Mouse (Mus musculus) forebrain, embryonic 11.5 days (tissue): ENCODE data around the gene Marc1. TPM values are rescaled to one million over a fixed set of nuclear protein-coding genes. Genes with fewer than 3 reads are reported as not detected.

ENCODE experiments used
- ATAC-seq: fragments of 200-750 bp; cut with Nextera tagmentation; replicated peaks from 2 replicates; pipeline ENCODE4 v1.8.0; 2017; ENCODE audit warnings: moderate TSS enrichment; ENCODE audit not compliant: low FRiP score
- DNase-seq: peaks from one replicate; pipeline ENCODE4 v3.0.0-alpha.2; 2017; ENCODE audit warnings: low spot score
- H3K27ac ChIP-seq: fragments of 300-500 bp; sonication (generic); 2 replicates; pipeline ENCODE4 v1.5.1; 2014; ENCODE audit warnings: low read depth, low read length
- H3K27me3 ChIP-seq: fragments of 300-500 bp; sonication (generic); 2 replicates; pipeline ENCODE4 v1.6.1; 2014; ENCODE audit warnings: mild to moderate bottlenecking, low read length, mixed read lengths; ENCODE audit not compliant: control insufficient read depth, insufficient read depth
- H3K36me3 ChIP-seq: fragments of 300-500 bp; sonication (generic); 2 replicates; pipeline ENCODE4 v1.6.1; 2014; ENCODE audit warnings: mild to moderate bottlenecking, low read length, moderate library complexity, mixed read lengths; ENCODE audit not compliant: control insufficient read depth, insufficient read depth
- H3K4me1 ChIP-seq: fragments of 300-500 bp; sonication (generic); replicated peaks from 2 replicates; pipeline ENCODE4 v1.6.1; 2014; ENCODE audit warnings: low read length, mixed read lengths; ENCODE audit not compliant: control insufficient read depth, insufficient read depth
- H3K4me2 ChIP-seq: fragments of 300-500 bp; sonication (generic); 2 replicates; pipeline ENCODE4 v1.6.1; 2014; ENCODE audit warnings: low read depth, mild to moderate bottlenecking, low read length, moderate library complexity, mixed read lengths; ENCODE audit not compliant: severe bottlenecking
- H3K4me3 ChIP-seq: fragments of 300-500 bp; sonication (generic); 2 replicates; pipeline ENCODE4 v1.5.1; 2014; ENCODE audit warnings: low read depth, low read length
- H3K9ac ChIP-seq: fragments of 300-500 bp; sonication (generic); 2 replicates; pipeline ENCODE4 v1.6.1; 2014; ENCODE audit warnings: low read length
- H3K9me3 ChIP-seq: fragments of 300-500 bp; sonication (generic); 2 replicates; pipeline ENCODE4 v1.6.1; 2016; ENCODE audit warnings: low read length, mixed read lengths; ENCODE audit not compliant: control insufficient read depth
- WGBS: fragments of 180-500 bp; shearing (Covaris S2); extraction: QIAGEN DNeasy Blood & Tissue Kit; methylation state at CpG from one replicate; pipeline ENCODE4 v1.1.7; 2014; 5-methylcytosine and 5-hydroxymethylcytosine counted together
- polyA plus RNA-seq: library from polyadenylated mRNA; unstranded; fragments of >200 nt; fragmentation: Nextera tagmentation; extraction: Ambion mirVana; gene quantifications from 2 replicates; pipeline ENCODE4 v1.2.1, GENCODE M21; 2014

The Marc1 gene
- polyA plus RNA-seq, 1 experiment from 2014 or later, result 0.15 TPM

DNA sequence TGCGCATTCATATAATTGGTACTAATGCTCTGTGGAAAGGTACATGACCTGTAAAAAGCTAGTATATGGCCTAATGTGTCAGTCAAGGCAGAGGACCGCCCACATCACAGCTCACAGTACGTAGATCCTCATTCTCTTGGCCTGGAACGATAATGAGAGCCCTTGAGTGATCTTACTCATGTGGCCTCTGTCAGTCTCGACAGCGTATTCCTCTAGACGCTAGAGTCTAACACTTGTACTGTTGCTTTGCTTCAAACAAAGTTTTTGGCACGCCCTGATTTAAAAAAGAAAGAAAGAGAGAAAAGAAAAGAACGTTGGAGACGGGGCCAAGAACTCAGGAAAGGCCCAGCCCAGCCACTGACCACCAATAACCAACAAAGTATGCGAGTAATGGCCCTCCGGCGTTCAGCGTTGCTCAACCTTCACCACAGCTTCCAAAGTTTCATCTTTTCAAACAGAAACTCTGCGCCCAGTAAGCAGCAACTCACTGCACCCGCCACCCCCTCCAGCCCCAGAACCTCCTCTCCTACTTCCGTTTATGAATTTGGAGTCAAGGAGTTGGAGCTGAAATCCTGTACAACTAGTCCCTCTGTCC, 2.6 kb downstream of the Marc1 start:
- Histone ChIP-seq H3K9ac (no peak overlapping the region), H3K27me3 (peaks cover 6% of the 10 kb centered on the region), H3K27ac (no peak overlapping the region), H3K4me3 (no peak overlapping the region), H3K4me1 (peaks cover 8% of the 10 kb centered on the region; the same call in 1 of the 2 replicates), H3K4me2 (no peak overlapping the region), H3K9me3 (no peaks in the 10 kb centered on the region), H3K36me3 (no peaks in the 10 kb centered on the region)
- DNase-seq (no peak), ATAC-seq (no peak)
- WGBS, result 90% methylated on average over 17 of the region's 17 CpGs

DNA sequence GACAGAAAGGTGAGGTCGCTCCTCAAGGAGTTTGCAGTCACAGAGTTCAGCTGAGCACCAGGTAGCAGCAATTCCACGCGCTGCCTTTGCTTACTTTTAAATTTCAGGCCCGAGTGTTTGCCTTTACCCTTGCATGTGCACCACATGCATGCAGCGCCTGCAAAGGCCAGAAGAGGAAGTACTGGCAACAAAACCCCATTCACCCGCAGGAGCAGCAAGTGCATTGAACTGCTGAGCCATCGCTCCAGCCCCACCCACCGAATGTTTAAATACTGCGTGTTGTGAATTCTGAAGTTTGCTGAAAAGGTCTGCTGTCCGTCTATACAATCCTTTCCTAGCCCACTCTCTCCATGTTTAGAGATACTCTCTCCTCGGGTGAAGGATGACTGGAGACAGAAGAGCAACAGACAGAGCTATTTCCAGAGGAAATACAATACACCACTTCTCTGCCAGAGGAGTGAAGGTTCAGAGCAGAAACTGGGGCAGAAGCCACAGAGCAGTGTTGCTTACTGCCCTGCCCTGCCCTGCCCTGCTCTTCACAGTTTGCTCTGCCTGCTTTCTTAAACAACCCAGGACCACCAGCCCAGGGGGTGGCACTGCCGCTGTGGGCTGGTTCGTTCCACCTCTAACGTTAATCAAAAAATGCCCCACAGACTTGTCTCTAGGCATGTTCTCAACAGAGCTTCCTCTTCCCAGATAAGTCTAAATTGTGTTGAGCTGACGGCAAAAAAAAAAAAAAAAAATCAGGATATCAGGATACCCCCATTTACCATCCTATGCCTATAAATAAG, 3.3 kb downstream of the Marc1 start:
- no peak overlapping the region for H3K27ac ChIP-seq

DNA sequence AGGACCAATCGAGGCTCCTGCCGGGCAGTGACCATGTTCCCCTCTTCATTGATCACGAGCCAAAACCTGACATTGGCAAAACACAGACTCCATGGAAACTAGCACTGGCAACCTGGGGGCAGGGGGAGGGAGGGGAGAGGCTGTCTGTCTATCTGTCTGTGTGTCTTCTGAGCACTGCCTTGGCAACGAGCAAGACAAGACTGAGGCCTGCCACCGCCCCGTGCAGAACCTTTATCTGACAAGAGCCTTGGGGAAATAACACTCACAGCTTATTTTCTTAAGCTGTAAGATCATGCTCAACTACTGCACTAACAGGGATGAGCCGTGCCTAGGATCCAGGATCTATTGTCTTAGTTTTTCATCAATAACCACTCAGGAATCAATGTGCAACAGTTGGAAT, 4.0 kb downstream of the Marc1 start:
- ATAC-seq, result no peak
- WGBS, result 83% methylated on average over 7 of the region's 7 CpGs
- Histone ChIP-seq H3K4me1 (peaks cover 8% of the 10 kb centered on the region; the same call in 1 of the 2 replicates), H3K27ac (no peak overlapping the region), H3K27me3 (peaks cover 6% of the 10 kb centered on the region), H3K4me2 (no peak overlapping the region), H3K9ac (no peak overlapping the region), H3K9me3 (no peaks in the 10 kb centered on the region), H3K36me3 (no peaks in the 10 kb centered on the region), H3K4me3 (no peak overlapping the region)
- no peak for DNase-seq

More for the DNA sequence above, 3.3 kb downstream of the Marc1 start:
- 78% methylated on average over 15 of the region's 15 CpGs for WGBS
- H3K4me3 ChIP-seq, result no peak overlapping the region
- H3K4me2 ChIP-seq, result no peak overlapping the region
- DNase-seq (no peak), ATAC-seq (no peak)
- H3K4me1 ChIP-seq, result peaks cover 8% of the 10 kb centered on the region; the same call in 1 of the 2 replicates
- no peaks in the 10 kb centered on the region for H3K9me3 ChIP-seq
- peaks cover 6% of the 10 kb centered on the region for H3K27me3 ChIP-seq
- H3K36me3 ChIP-seq, result no peaks in the 10 kb centered on the region
- no peak overlapping the region for H3K9ac ChIP-seq

DNA sequence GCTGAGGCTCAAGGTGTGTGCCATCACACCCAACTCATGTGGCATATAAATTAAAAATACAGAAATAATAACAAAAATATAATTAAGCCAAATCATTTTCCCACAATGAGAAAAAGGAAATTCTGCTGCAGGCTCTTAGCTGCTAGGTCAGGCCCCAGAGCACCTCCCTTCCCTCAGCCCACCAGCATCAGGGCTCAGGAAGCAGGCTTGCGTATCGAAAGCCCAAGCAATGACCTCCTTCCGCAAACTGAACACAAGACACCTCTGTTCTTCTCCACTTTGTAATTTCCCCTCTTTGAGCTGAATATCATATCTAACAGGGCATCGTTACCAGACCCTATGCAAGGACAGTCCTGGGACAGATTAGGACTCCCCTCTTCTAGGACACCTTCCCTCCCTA, 5.4 kb downstream of the Marc1 start:
- no peak overlapping the region for H3K4me3 ChIP-seq
- WGBS, result 94% methylated on average over 4 of the region's 4 CpGs
- no peak for DNase-seq
- ATAC-seq, result no peak
- peaks cover 3% of the 10 kb centered on the region for H3K27me3 ChIP-seq
- H3K4me2 ChIP-seq, result no peak overlapping the region
- no peaks in the 10 kb centered on the region; the same call in 1 of the 2 replicates for H3K9me3 ChIP-seq
- no peak overlapping the region for H3K9ac ChIP-seq
- no peak overlapping the region for H3K27ac ChIP-seq
- H3K4me1 ChIP-seq, result peaks cover 3% of the 10 kb centered on the region; the same call in 1 of the 2 replicates
- no peaks in the 10 kb centered on the region for H3K36me3 ChIP-seq

DNA sequence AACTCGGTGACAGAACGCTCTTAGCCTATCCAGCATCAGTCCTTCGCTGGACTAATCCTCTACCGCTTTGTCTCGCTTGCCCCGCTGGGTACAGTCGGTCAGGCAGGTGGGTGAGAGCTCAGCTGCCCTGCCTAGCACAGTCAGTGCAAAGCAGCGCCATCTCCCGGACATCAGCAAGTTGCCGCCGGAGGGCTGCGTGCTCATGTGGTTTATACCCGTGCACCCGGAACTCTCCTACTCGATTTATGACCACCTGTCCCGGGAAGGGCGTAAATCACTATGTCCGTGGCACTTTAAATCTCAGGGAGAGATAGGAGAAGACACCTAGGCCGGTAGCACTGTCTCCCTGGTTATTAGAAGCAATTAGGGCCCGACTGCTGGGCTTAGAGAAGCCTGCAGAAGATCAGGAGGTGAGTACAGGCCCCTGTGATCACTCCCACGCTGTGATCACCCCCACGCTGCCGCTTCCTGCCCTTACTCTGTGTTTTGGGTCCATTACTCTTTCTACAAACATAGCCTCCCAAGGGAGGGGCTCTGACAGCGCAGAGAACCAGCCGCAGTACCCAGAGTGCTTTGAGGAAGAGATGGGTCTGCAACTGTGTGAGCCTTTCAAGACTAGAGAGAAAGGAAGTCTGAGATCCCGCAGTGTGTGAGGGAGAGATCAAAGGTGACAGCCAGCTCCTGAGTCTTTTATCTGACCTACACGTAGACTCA, 17.8 kb downstream of the Marc1 start:
- Histone ChIP-seq H3K9me3 (no peaks in the 10 kb centered on the region), H3K9ac (no peak overlapping the region), H3K4me2 (no peak overlapping the region), H3K27me3 (no peaks in the 10 kb centered on the region), H3K27ac (no peak overlapping the region), H3K4me1 (no peaks in the 10 kb centered on the region), H3K36me3 (no peaks in the 10 kb centered on the region), H3K4me3 (no peak overlapping the region)
- peak; percentile 72 for DNase-seq
- ATAC-seq, result peak; percentile 70; the same call in 1 of the 2 replicates
- WGBS, result 24% methylated on average over 27 of the region's 27 CpGs

DNA sequence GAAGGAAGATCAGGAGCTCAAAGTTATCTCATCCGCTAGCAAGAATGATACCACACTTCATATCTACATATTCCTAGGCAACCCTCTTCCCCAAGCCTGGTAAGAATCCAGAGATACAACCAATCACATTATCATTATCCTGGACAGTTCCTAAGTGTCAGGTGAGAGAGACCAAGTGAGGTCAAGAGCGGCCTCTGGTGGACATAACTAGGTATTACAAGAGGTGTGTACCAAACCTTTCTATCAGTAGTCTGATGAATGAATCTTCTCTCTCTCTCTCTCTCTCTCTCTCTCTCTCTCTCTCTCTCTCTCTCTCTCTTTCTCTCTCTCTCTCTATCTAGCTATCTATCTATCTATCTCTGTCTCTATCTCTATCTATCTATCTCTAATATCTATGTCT, 20.0 kb downstream of the Marc1 start:
- Histone ChIP-seq H3K36me3 (no peaks in the 10 kb centered on the region), H3K4me1 (no peaks in the 10 kb centered on the region), H3K4me2 (no peak overlapping the region), H3K27me3 (no peaks in the 10 kb centered on the region), H3K9ac (no peak overlapping the region), H3K4me3 (no peak overlapping the region), H3K9me3 (no peaks in the 10 kb centered on the region), H3K27ac (no peak overlapping the region)
- ATAC-seq (no peak), DNase-seq (no peak)
- whole genome bisulfite sequencing, result 7% methylated on average over 2 of the region's 2 CpGs

DNA sequence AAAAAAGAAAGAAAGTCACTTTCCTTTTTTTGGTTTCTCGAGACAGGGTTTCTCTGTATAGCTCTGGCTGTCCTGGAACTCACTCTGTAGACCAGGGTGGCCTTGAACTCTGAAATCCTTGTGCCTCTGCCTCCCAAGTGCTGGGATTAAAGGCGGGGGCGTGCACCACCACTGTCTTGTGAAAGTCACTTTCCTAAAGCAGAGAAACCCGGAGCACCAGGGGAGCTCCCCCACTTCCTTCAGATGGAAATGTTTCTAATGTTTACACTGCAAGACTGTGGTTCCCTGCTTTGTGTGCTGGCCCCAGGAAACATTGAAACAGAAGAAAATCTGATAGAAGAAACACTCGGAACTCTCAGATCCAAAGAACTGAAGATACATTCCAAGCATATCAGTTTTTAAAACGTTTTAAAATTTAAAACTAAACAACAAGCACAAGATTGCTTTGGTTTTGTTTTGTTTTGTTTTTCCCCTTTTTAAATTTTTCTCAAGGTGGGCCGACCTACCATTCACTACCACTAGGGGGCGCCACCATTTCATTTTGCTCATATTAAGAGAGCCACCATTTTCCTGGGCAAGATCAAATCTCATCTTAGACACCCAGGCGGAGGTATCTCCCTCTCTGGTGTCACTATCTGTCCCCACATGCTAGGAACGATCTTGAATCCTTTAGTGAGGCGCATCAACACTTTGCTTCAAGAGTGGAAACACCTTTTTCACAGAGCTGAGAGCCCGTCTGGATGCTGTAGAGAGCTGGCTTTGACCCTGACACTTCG, 24.5 kb downstream of the Marc1 start:
- H3K27me3 ChIP-seq, result no peaks in the 10 kb centered on the region
- 68% methylated on average over 13 of the region's 13 CpGs for WGBS
- no peaks in the 10 kb centered on the region for H3K9me3 ChIP-seq
- H3K4me3 ChIP-seq, result no peak overlapping the region
- H3K9ac ChIP-seq, result no peak overlapping the region
- no peak overlapping the region for H3K27ac ChIP-seq
- no peak overlapping the region for H3K4me2 ChIP-seq
- no peaks in the 10 kb centered on the region for H3K4me1 ChIP-seq
- H3K36me3 ChIP-seq, result no peaks in the 10 kb centered on the region
- ATAC-seq, result no peak
- DNase-seq, result no peak

DNA sequence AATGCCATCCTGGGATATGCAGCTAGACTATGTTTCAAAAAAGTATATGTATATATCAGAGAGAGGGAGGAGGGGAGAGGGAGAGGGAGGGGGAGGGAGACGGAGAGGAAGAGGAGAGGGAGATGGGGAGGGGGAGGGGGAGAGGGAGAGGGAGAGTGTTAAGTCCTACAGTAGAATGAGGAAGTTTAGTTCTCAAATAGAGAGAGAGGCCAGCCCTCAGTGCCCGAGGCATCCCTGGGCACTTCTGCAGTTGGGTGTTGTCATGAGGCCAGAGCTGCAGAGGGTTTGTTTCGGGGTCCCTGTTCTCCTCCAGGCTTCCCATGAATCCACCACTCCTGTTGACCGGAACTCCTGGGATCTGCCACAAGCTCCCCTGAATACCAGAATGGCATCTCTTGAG, 27.5 kb downstream of the Marc1 start:
- WGBS, result 84% methylated on average over 4 of the region's 4 CpGs
- no peak overlapping the region for H3K27ac ChIP-seq
- no peaks in the 10 kb centered on the region for H3K36me3 ChIP-seq
- H3K4me2 ChIP-seq, result no peak overlapping the region
- no peaks in the 10 kb centered on the region for H3K27me3 ChIP-seq
- H3K9me3 ChIP-seq, result no peaks in the 10 kb centered on the region
- H3K9ac ChIP-seq, result no peak overlapping the region
- H3K4me1 ChIP-seq, result no peaks in the 10 kb centered on the region
- H3K4me3 ChIP-seq, result no peak overlapping the region
- ATAC-seq, result no peak
- DNase-seq, result no peak
